Mouse (Mus musculus) CD4-positive, CD25-positive, alpha-beta regulatory T cell, adult 4 months (primary cell): ENCODE data around the gene Bmper. TPM values are rescaled to one million over a fixed set of nuclear protein-coding genes. Genes with fewer than 3 reads are reported as not detected.

ENCODE experiments used
- ATAC-seq: one replicate; pipeline ENCODE4 v1.8.0; 2017
- polyA plus RNA-seq, 2 experiments: library from polyadenylated mRNA; unstranded; fragments of 100-300 nt; shearing (Covaris generic); gene quantifications; one replicate each; pipeline ENCODE4 v1.2.1; 2017

The Bmper gene
- polyA plus RNA-seq, 2 experiments from 2014 or later: not detected

DNA sequence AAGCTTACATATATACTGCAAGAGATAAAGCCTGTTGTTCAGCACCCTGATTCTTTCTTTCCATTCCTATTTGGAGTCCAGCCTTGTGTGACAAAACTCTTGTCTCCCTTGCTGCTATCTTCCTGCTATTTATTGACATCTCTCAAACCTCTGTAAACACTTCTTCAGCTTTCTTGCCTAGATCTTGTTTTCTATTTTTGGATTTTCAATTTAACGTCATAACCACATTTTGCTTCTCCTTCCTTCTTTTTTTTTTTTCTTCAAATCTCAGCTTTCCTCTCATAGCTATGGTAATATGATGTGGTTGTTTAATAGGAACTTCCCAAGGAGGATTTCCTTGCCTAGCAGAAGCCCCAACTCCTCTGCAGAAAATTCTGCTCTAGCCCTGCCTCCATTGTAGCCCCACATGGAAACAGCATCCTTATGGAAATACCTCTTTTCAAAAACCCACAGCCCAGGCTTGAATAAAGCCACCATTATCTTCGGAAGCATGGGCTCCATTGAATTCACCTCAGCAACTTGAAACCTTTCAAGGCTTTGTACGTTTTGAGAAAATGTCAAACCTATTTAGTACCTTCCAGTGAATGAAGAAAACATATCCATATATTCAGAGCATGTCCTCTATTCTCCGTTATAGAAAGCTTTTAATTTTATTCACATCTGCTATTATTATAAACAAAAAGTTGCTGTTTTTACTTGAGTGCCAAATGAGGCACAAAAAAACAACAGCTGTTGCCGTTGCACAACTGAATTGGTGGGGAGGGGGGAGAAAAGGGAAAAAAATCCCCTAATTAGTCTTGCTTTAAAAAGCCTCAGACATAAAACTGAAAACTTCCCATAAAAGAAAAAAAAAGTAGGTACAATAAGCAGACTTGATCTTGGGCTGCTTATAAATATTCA lies 155.2 kb downstream of the Bmper start:
- ATAC-seq: no peak

DNA sequence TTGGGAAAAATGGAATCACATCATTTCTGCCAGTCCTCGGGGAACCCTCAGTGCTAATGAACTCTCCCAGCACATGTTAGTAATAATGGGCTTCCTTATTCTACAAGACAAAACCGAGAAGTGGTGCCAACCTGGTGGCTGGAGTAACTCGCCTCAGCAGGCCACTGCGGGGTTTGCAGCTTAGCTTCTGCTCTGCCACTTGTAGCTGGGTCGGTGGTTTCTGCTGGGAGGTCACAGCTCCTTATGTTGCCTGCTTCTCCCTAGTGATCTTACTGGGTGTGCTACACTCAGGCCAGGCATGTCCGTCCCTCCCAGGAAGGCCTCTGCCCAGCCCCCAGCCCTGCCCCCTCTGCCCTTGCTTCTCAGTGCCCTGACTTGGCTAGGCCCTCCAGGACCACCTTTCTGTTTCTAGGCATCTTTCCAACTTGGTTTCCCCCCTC lies 155.9 kb downstream of the Bmper start:
- ATAC-seq: no peak

DNA sequence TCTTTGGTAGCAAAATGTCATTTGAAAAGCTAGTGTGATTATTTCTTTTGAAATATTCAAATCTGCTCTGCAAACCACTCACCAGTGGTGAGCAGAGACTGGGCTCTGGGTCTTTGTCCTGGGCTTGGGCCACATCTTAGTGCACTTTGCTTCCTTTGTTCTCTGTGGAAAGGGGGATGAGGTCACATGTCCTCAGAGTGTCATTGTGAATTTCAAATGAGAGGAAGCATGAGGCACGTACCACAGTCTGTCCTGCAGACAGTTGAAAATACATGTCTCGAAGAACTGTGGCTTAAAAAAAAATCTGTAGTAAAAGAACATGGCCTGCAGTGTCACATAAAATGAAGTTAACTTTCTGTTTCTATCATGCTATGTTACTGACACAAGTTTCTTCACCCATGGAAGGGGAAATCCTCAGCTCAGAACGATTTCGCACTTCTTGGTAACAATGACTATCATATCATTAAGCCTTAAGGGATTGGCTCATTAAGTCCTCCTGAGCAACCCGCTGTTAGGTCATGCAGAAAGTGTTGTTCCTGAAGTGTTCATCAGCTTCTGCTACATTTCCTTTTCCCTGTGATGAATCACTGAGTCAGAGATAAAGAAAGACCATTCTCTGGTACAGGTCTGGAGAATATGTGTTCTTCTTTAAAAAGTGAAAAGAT lies 157.4 kb downstream of the Bmper start:
- no peak for ATAC-seq

DNA sequence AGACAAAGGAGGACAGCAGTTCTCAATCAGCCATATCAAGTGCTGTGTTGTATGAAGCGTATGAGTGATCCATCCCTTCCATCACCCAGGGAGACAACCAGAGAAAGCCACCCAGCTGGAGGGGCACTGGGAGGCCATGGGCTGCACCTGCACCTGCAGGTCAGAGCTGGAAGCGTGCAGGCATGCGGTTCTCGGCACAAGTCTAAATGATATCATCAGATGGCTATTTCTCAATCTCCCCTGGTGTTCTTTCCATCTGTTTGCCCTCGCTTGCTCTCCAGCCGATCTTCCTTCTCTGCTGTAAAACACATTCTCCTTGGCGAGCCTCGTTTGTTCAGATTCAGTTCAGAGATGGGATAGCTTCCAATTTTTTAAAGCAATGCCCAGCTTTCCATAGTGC lies 160.4 kb downstream of the Bmper start:
- ATAC-seq: no peak

DNA sequence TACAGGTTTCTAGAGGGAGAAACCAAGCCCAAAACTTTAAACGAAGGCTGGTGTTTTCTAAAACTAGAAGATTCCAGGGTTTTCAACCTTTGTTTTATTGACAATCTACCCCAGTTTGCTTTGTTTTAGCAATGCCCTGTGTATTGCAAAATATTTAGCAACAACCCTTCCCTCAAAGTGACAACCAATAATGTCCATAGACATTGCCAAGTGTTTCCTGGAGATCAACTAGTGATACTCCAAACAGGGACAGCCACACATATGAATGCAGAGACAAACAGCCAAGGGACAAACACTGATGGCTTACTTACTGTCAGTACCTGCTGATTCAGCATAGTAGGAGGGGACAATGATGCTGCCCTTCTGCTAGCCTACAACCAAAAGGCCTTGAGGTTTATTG lies 161.0 kb downstream of the Bmper start:
- no peak for ATAC-seq

DNA sequence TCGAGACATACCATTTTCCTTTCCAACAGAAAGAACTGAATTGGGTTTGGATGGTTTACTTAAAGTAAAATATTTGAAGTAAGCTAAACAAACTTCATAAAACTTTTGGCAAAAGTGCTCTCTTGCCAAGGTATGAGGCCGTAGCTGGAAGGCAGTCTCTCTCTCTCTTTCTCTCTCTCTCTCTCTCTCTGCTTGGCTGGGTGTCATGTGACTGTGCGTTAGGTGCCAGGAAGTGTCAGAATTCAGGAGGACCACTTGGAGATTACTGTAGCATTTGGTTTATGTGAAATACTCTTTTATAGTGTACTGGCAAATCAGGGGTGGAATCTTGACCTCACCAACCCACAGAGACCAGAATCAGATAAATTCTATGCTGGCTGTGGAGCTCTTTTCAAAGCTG lies 162.0 kb downstream of the Bmper start:
- no peak for ATAC-seq

DNA sequence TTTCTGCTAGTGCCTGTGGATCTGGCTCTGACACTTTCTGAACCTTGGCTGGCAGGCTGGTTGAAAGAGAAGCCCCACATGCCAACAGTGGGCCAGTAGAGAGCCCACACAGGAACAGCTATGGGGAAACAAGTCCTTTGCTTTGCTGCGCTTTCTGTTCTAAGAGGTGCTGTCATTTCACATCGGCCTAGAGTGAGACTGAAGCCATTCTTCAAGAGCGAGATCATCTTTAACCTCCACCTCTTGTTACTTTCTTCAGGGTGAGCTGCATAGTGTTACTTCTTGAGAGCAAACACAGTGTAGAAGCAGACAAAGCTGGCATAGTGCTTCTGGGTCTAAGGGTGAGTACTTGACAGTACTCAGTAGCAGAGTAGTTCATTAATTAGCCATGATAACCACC lies 163.3 kb downstream of the Bmper start:
- ATAC-seq: no peak

DNA sequence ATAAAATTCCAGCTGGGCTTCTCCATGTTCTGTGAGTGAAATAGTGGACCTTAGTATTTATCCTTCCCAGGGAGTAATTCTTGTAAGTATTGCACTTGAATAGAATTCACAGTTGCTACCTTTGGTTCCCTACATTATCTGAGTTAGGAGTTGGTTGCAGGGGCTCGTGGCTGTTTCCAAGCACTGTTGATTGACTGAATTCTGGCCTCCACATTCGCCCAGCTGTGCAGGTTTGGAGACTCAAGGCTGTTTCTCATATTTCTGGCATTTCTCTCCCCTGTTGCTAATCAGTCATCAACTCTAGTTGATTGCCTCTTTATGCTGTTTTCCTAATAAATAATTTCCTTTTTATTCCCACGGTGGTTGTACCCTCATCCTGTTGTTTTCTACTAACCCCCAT lies 167.2 kb downstream of the Bmper start:
- no peak for ATAC-seq

DNA sequence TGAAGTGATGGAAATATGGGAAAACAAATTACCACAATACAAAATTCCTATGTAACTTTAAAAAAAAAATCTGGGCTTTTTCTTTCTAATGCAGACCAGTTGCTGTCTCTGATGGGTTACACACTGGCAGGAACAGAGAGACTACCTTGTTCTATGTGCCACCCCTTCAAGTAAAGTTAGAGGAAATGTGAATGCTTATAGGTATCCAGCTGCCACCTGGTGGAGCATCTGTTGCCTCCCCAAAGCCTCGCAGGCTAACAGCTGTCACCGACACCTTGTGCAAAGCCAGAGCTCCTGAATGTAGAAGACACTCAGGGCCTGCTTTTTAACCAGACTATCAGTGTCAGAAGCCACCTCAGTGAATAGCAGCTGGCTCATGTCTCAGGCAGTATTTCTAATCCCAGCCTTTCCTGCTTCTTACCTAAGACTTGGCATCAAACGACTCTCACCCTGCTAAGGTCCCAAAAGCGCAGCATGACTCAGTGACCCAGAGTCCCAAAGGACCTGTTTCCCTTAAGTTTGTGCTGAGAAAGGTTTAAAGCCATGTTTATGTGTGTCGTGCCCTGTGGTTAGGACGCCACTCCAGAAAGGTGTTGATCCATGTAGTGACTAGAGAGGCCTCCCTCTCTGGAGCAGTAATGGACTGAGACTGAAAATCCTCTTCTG lies 171.9 kb downstream of the Bmper start:
- ATAC-seq: no peak

DNA sequence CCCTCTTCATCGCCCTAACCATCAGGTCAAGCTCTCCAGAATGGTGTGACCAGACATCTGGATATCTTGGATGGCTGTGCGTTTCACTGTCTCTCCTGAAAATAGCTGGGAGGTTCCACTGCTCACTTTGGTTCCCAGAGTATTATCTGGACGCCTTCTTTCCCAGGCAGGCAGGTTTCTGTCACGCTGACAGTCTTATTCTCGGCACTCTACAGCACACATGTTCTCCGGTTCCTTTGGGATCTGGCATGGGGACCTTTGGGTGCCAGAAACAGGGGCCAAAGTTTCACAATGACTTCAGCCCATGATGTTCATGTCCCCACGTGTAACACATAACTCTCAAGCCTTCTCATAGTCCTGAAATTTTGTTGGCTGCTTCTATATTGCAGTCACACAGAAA lies 173.3 kb downstream of the Bmper start:
- ATAC-seq: no peak

DNA sequence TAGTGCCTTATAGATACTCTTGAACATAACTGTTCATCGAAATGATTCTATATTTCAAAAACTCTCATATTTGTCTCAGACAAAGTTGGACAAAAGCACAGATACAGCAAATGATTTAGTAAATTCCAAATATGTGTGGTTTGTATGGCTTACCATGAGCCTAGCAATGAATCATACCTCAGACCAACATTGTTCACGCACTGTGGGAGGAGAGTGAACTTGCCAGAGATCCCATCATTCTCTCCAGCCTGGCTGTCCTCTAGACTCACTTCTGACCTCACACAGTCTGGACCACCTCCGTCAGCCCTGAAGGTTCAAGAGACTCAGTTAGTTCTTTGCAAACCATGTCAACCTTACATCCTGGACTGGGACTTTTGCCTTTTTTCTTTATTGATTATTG lies 175.0 kb downstream of the Bmper start:
- no peak for ATAC-seq

DNA sequence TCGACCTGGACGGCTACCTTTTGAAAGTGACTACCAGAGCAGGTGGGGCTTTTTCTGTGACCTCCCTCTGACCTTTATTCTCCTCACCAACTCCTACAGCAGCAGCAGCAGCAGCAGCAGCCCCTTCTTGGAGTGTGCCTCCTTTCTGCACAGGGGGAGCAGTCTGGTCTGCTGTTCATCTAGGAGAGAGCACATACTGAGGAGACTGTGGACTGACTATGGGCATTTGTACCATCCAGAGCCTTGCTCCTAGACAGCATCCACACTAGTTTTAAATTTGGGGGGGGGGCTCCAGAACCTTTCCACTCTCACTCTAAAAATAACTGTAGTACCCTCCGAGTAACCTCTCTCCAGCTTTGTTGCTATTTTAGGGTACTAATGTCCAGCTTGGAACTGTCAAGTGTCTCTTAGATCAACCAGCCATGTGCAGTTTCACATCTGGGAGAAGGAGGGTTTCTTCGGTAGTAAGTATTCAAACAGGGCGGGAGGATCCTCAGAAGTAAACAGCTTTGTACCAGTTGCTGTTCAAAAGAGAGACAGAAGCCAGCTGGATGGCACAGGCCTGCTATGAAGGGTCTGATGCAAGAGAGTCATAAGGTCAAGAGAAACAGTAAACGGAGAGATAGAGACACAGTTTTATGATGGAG lies 176.9 kb downstream of the Bmper start:
- no peak for ATAC-seq

DNA sequence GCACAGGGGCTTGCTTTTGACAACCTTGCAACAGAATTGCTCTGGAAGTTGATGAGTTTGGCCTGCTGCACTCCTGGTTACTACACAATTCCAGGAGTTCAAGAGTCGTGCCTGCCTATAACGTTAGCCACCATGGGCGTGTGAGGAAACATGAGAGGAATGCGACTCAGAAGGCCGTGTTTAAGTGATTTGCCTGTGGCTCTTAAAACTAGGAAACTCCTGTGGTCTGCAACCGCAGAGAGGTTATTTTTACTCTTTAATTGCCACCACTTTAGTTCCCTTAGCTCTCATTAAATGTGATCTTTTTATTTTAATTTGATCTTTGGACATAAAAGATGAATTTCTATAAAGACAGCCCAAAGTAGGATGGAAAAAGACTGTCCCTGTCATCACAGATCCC lies 184.5 kb downstream of the Bmper start:
- ATAC-seq: no peak

DNA sequence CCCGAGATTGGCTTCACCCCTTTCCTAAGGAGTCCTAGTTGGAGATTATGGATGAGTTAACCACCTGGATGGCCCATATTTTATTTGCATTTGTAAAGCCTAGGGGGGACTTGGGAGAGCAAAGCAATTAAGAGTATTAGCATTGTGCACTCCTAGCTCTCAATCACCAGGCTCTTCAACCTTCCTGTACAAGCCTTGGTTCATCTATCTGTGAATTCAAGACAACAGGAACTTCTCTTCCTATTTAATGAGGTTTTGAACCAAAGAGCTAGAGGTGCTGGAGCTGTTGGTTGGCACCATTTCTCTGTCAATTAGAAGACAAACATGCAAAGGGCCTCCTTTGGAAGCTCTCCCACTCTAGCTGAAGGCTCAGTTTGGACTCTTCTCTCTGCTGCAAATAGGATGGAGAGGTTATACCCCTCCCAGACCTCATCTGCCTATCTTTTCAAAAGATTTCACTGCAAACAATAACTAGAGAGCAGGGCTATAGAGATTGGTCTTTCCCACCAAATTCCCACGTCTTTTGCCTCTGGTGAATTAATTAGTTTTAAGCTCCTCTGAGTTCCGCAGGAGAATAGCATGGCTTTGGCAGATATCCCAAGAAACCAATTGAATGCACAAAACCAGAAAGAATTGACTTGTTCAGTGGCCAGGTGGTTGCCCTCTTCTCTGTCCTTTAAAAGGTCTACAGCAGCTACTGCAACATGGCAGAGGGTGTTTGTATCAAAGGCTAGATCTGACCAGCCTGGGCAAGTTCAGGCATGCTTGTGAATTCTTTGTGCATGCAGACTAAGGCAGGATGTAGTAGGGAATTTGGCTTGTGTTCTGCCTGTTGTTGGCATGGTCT lies 185.3 kb downstream of the Bmper start:
- no peak for ATAC-seq

DNA sequence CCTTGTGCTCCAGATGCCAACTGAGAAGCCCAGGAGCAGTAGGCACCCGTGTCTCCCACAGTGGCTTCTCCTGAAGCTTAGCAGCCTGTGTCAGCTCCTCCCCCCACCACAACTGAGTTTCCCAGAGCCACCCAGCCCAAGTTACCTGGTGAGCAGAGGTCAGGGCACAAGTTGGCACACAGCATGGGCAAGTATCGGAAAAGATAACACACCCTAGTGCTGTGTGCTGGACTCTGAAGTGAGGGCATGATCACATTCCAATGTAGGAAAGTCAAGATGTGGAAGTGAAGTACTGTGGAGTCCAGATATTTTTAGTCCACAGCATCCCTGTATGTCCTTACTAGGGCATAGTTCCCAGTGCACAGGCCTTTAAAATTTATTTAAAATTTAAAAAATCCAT lies 187.7 kb downstream of the Bmper start:
- ATAC-seq: no peak

DNA sequence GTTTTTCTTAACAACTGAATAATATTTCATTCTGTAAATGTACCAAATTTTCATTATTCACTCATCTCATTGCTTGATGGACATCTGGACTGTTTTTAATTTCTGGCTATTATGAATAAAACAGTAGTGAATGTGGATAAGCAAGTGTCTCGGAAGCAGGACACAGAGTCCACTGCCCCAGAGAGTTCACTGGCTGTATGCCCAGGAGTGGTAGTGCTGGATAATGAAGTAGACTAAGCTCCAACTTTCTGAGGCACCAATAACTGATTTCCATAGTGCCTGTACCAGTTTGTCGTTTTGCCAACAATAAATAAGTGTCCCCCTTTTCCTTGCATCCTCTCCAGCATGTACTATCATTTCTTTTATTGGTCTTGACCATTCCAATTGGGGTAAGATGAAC lies 190.1 kb downstream of the Bmper start:
- ATAC-seq: no peak

DNA sequence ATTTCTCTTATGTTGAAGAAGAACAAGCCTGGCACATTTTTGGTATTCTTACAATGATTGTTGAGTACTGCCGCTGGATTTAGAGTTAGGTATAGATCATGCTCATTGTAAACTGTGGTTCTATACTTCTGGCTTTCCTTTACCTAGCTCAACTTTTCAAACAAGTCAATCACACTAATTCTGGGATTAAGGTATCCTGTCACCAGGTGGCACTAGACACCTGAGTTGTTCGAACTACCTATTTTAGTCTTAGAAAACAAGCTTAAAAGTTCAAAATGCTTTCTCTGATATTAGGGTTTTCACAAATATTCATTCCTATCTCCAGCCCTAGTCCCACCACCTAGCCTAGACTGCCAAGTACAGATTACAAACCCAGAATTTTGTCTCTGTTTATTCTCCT lies 196.2 kb downstream of the Bmper start:
- ATAC-seq: no peak

DNA sequence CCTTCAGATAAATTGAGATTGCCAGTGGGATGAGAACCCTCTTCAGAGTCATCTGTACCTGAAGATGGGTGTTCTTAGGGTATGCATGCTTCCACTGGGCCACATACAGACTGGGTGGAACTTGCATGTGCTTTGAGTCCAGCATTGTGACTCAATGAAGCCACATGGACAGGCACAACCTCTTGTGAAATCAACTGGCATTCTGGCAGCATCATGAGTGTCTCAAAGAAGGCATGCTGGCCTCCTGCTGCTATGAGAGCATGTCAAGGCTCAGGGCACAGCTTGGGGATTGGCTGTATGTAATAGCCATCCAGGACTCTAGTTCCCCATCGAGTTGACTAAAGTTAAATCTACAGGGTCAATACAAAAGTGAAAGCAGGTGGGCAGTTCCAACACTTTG lies 200.9 kb downstream of the Bmper start:
- ATAC-seq: no peak

DNA sequence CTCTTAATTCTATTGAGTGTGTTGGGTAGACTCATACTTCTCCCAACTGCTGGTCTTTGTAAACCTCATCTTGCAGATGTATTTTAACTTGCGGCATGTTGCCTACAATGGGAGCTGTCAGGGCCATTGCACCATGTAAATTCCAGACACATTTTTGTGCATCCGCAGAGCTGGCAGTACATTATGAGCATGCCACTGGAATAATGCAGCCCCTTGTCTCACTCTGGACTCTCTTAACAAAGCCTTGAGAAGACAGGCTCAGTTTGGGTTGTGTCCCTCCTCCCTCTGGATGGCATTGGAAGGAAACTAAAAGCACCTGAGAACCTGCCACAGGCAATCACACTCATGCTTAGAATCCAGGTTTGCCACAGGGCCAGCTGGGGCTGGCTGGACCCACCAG lies 209.8 kb downstream of the Bmper start:
- ATAC-seq: no peak

DNA sequence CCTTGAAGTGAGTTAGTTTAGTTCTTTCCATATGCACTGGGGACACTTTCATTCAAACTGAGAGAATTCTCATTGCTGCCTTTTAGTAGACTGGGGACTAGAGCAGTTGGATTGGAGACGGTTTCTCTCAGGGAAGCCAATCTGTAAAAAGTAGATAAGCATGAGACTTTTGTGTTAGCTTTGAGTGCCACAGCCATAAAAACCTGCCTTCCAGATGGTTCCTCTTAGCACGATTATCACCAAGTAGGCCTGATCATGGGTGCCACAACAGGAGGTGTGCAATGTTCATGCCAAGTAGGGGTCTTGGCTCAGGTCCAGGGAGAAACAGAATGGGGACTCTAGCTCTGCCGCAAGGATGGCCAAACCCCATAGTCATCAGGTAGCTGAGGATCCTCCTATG lies 210.4 kb downstream of the Bmper start:
- ATAC-seq: no peak

DNA sequence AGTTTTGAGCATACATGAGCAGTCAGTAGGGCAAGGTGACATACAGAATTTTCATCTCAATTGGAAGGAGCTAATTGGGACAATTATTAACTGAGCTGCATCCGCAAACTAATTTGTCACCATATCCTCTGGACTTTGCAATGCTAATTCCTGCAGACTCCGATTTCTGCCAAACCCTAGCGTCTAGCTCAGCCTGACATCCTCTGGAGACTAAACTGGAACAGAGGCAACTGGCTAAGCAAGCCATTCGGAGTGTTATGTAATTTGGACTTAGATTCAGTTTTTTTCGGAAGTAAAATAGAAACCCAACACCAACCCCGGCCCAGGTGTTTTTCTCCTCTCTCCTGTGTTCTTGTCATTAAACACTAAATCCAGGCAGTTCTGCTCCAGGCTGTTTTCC lies 213.9 kb downstream of the Bmper start:
- ATAC-seq: no peak

DNA sequence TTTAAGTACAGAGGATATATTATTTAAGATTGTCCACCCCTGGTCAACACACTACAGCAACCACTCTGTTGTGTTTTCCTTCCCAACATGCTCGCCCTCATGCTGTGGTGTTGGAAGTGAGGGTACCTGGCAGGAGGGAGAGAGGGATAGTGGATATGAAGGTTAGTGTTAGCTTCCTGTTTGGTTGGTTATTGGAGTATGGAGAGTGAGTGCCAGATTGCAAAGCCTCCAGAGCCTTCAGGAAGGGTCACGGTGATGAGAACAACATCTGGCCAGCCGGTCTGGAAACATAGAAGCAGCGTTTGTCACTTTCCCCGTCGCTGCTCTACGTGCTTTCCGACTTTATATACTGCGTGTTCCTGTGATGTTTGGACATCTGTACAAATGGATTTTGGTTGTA lies 215.8 kb downstream of the Bmper start:
- ATAC-seq: no peak
